Mouse (Mus musculus) ES-CJ7 (cell line): ENCODE measurements at regions not wholly inside any gene's neighbourhood (a gene's known extent, or its start where the extent isn't known, plus 50 kb on each side); places are given as distances from the start of the nearest gene placed in this dataset.

Experiments
- DNase-seq: peaks from one replicate; pipeline ENCODE4 v3.0.0; 2011; ENCODE audit warnings: low read depth, low spot score

GRCm38 (mm10) chr4:87570470-87570891 is 340.2 kb upstream of the Slc24a2 start:
- DNase-seq: no peak

GRCm38 (mm10) chr4:87566616-87567015 is 336.3 kb upstream of the Slc24a2 start:
- DNase-seq: no peak

- DNase-seq: no peak
Observed at GRCm38 (mm10) chr4:87554912-87555311, 324.6 kb upstream of the Slc24a2 start.
